Mouse (Mus musculus) midbrain, postnatal 0 days (tissue): ENCODE data around the gene Ngdn. TPM values are rescaled to one million over a fixed set of nuclear protein-coding genes. Genes with fewer than 3 reads are reported as not detected.

ENCODE experiments used
- ATAC-seq: fragments of 200-750 bp; cut with Nextera tagmentation; 2 replicates; pipeline ENCODE4 v1.8.0; 2017; ENCODE audit warnings: moderate number of reproducible peaks, mild to moderate bottlenecking, moderate TSS enrichment, moderate library complexity; ENCODE audit not compliant: low FRiP score
- DNase-seq: peaks from one replicate; pipeline ENCODE4 v3.0.0-alpha.2; 2015; ENCODE audit warnings: low spot score
- H3K27ac ChIP-seq: fragments of 300-500 bp; sonication (generic); 2 replicates; pipeline ENCODE4 v1.5.1; 2014; ENCODE audit warnings: low read depth, mild to moderate bottlenecking, low read length, mixed read lengths
- H3K27me3 ChIP-seq: fragments of 300-500 bp; sonication (generic); 2 replicates; pipeline ENCODE4 v1.6.1; 2014; ENCODE audit warnings: low read length, control low read depth, mixed read lengths; ENCODE audit not compliant: insufficient read depth
- H3K36me3 ChIP-seq: fragments of 300-500 bp; sonication (generic); 2 replicates; pipeline ENCODE4 v1.6.1; 2014; ENCODE audit warnings: low read length, control low read depth, mixed read lengths; ENCODE audit not compliant: insufficient read depth
- H3K4me1 ChIP-seq: fragments of 300-500 bp; sonication (generic); 2 replicates; pipeline ENCODE4 v1.6.1; 2014; ENCODE audit warnings: mild to moderate bottlenecking, control low read depth, antibody characterized with exemption, low read length, mixed read lengths; ENCODE audit not compliant: insufficient read depth
- H3K4me2 ChIP-seq: fragments of 300-500 bp; sonication (generic); 2 replicates; pipeline ENCODE4 v1.6.1; 2014; ENCODE audit warnings: low read depth, mild to moderate bottlenecking, low read length, mixed read lengths; ENCODE audit not compliant: poor library complexity, severe bottlenecking
- H3K4me3 ChIP-seq: fragments of 300-500 bp; sonication (generic); 2 replicates; pipeline ENCODE4 v1.5.1; 2014; ENCODE audit warnings: low read depth, mild to moderate bottlenecking, low read length, moderate library complexity
- H3K9ac ChIP-seq: fragments of 300-500 bp; sonication (generic); replicated peaks from 2 replicates; pipeline ENCODE4 v1.6.1; 2014; ENCODE audit warnings: mild to moderate bottlenecking, low read length, moderate library complexity, mixed read lengths; ENCODE audit not compliant: poor library complexity, severe bottlenecking
- H3K9me3 ChIP-seq: fragments of 300-500 bp; sonication (generic); 2 replicates; pipeline ENCODE4 v1.6.1; 2016; ENCODE audit warnings: low read length, control low read depth
- CTCF ChIP-seq: IDR thresholded peaks from 2 replicates; pipeline ENCODE4 v1.5.1; 2016; ENCODE audit warnings: antibody characterized with exemption, mild to moderate bottlenecking
- WGBS: fragments of 180-500 bp; shearing (Covaris S2); extraction: QIAGEN DNeasy Blood & Tissue Kit; methylation state at CpG from one replicate; pipeline ENCODE4 v1.1.7; 2014; 5-methylcytosine and 5-hydroxymethylcytosine counted together
- polyA plus RNA-seq: library from polyadenylated mRNA; unstranded; fragments of >200 nt; fragmentation: Nextera tagmentation; extraction: Ambion mirVana; gene quantifications from 2 replicates; pipeline ENCODE4 v1.2.1, GENCODE M21; 2015
- total RNA-seq: library from RNA; depleted of rRNA; stranded (reverse); fragments of >200 nt; gene quantifications from 2 replicates; pipeline ENCODE4 v1.2.3, GENCODE M21; 2014

Gene Ngdn
- total and polyA plus RNA-seq, 2 experiments from 2014 or later, result 20.9 to 44.3 TPM

DNA sequence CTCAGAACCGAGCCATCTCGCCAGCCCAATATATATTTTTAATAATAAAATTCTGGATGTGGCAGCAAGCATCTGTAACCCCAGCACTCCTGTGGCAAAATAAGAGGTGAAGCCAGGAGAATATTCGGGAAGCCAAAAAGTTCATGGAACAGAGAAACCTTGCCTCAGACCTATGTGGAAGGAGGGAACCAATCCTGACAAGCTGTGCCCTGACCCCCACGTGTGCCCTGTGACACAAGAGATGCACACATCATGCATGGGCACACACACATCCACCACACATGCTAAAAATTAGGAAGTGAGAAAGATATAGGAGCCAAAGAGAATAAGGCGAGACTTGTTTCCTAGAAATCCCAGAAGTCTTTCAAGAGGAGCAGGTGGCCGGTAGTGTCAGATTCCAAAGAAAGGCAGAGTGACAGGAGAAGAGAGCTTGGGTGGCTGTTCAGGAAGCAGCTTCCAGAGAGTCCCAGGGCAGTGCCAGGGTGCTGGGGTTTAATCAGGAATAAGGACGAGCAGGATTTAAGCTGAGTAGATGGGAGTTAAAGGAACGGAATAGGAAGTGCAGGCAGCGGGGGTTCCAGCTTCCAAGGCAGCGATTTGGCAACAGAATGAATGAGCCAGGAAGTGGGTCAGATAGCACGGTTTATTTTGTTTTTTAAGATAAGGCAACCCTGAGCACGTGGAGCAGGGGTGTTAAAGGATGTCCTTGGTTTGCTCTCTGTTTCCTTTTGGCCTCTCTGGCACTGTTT, 13.1 kb upstream of the Ngdn start:
- Histone ChIP-seq H3K4me1 (peaks cover 1% of the 10 kb centered on the region; the same call in 1 of the 2 replicates), H3K4me2 (no peak overlapping the region), H3K9ac (no peak overlapping the region), H3K36me3 (no peaks in the 10 kb centered on the region), H3K4me3 (no peak overlapping the region), H3K27ac (no peak overlapping the region), H3K9me3 (no peaks in the 10 kb centered on the region), H3K27me3 (no peaks in the 10 kb centered on the region)
- ATAC-seq (no peak), DNase-seq (no peak)
- WGBS, result 50% methylated on average over 12 of the region's 12 CpGs
- TF ChIP-seq CTCF, result no peak

- ATAC-seq (no peak), DNase-seq (no peak)
- Histone ChIP-seq H3K4me1 (no peaks in the 10 kb centered on the region), H3K9ac (no peak overlapping the region), H3K27ac (no peak overlapping the region), H3K4me3 (no peak overlapping the region), H3K36me3 (no peaks in the 10 kb centered on the region), H3K9me3 (no peaks in the 10 kb centered on the region), H3K27me3 (no peaks in the 10 kb centered on the region), H3K4me2 (no peak overlapping the region)
- 72% methylated on average over 7 of the region's 7 CpGs for WGBS
- no peak for TF ChIP-seq CTCF
These were observed 12.6 kb upstream of the Ngdn start for GRCm38 (mm10) chr14:55002687-55003120.

GRCm38 (mm10) chr14:55003878-55004855, 11.1 kb upstream of the Ngdn start:
- ATAC-seq, result no peak
- H3K4me3 ChIP-seq, result no peak overlapping the region
- no peak overlapping the region for H3K27ac ChIP-seq
- H3K4me2 ChIP-seq, result no peak overlapping the region
- H3K9me3 ChIP-seq, result no peaks in the 10 kb centered on the region
- no peak for TF ChIP-seq CTCF
- H3K36me3 ChIP-seq, result no peaks in the 10 kb centered on the region
- 62% methylated on average over 18 of the region's 18 CpGs for WGBS
- no peak for DNase-seq
- no peak overlapping the region for H3K9ac ChIP-seq
- no peaks in the 10 kb centered on the region for H3K27me3 ChIP-seq
- H3K4me1 ChIP-seq, result no peaks in the 10 kb centered on the region

GRCm38 (mm10) chr14:55005506-55005905, 9.7 kb upstream of the Ngdn start:
- TF ChIP-seq CTCF, result no peak
- DNase-seq, result no peak
- 82% methylated on average over 2 of the region's 2 CpGs for WGBS

DNA sequence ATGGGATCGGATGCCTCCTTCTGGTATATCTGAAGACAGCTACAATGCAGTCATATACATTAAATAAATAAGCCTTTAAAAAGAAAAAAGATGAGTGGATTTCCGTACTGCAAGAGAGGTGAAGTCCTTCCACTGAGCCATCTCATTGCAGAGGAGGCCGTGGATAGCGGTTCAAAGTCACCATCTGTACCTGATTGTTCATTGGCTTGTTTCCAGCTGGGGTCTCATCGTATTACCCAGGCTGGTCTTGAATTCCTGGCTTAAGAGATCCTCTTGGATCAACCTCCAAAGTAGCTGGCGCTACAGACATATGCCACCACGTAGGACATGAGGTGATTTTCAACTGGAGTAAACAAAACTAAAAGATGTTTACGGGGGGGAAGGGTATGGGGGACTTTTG, 9.3 kb upstream of the Ngdn start:
- 87% methylated on average over 8 of the region's 8 CpGs for whole genome bisulfite sequencing
- H3K9me3 ChIP-seq, result no peaks in the 10 kb centered on the region
- H3K9ac ChIP-seq, result no peak overlapping the region
- no peak overlapping the region for H3K27ac ChIP-seq
- H3K4me2 ChIP-seq, result no peak overlapping the region
- H3K27me3 ChIP-seq, result no peaks in the 10 kb centered on the region
- no peak overlapping the region for H3K4me3 ChIP-seq
- no peaks in the 10 kb centered on the region for H3K4me1 ChIP-seq
- ATAC-seq (no peak), DNase-seq (no peak)
- no peaks in the 10 kb centered on the region for H3K36me3 ChIP-seq
- no peak for TF ChIP-seq CTCF

More at GRCm38 (mm10) chr14:55005506-55005905, 9.7 kb upstream of the Ngdn start:
- no peaks in the 10 kb centered on the region for H3K27me3 ChIP-seq
- H3K27ac ChIP-seq, result no peak overlapping the region
- H3K4me3 ChIP-seq, result no peak overlapping the region
- H3K4me1 ChIP-seq, result no peaks in the 10 kb centered on the region
- H3K36me3 ChIP-seq, result no peaks in the 10 kb centered on the region
- ATAC-seq, result no peak
- no peaks in the 10 kb centered on the region for H3K9me3 ChIP-seq
- H3K4me2 ChIP-seq, result no peak overlapping the region
- H3K9ac ChIP-seq, result no peak overlapping the region

DNA sequence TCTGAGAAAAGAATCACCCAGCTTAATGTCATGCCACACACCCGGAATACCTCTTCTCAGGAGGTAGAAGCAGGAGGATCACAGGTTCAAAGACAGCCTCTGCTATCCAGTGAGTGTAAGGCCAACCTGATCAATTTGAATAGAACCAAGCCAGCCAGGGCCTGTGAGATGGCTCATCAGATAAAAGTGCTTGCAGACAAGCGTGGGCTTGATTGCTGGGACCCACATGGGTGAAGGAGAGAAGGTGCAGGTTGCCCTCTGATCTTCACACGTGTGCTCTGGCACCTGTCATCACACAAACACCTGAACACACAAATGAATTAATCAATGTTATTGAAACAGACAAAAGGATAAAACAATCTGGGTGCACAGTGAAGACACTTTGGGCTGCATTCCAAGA, 8.7 kb upstream of the Ngdn start:
- no peak for ATAC-seq
- 82% methylated on average over 3 of the region's 3 CpGs for WGBS
- H3K4me2 ChIP-seq, result no peak overlapping the region

More for the DNA sequence above, 8.7 kb upstream of the Ngdn start:
- Histone ChIP-seq H3K27ac (no peak overlapping the region), H3K27me3 (no peaks in the 10 kb centered on the region), H3K4me3 (no peak overlapping the region), H3K4me1 (no peaks in the 10 kb centered on the region), H3K9ac (no peak overlapping the region), H3K36me3 (no peaks in the 10 kb centered on the region), H3K9me3 (no peaks in the 10 kb centered on the region)
- TF ChIP-seq CTCF, result no peak
- DNase-seq, result no peak
